Mouse (Mus musculus): ENCODE measurements around the gene Aqp2. TPM values are rescaled to one million over a fixed set of nuclear protein-coding genes. Genes with fewer than 3 reads are reported as not detected.

Aqp2 gene
- not detected for polyA plus RNA-seq (2017; shearing (Covaris generic))

DNA sequence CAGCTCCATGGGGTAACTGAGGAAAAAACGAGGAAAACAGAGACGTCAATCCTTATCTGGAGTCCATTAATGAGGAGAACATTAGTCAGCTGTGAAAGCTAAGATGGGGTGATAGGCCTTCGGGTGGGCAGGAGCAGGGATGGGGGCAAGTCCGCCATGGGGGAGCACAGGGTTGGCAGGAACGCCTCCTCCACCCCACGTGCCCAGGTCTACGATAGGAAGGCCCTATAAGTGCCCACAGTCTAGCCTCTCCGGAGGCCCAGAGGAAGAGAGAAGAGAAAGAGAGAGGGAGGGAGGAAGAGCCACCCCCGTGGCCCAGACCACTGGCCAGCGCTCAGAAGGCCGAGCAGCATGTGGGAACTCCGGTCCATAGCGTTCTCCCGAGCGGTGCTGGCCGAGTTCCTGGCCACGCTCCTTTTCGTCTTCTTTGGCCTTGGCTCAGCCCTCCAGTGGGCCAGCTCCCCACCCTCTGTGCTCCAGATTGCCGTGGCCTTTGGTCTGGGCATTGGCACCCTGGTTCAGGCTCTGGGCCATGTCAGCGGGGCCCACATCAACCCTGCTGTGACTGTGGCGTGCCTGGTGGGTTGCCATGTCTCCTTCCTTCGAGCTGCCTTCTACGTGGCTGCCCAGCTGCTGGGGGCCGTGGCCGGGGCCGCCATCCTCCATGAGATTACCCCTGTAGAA, at the start of gene Aqp2:
Gene Aqp2 (plus strand): TSS at position 254 of the 684 bp plus-strand sequence.

DNA sequence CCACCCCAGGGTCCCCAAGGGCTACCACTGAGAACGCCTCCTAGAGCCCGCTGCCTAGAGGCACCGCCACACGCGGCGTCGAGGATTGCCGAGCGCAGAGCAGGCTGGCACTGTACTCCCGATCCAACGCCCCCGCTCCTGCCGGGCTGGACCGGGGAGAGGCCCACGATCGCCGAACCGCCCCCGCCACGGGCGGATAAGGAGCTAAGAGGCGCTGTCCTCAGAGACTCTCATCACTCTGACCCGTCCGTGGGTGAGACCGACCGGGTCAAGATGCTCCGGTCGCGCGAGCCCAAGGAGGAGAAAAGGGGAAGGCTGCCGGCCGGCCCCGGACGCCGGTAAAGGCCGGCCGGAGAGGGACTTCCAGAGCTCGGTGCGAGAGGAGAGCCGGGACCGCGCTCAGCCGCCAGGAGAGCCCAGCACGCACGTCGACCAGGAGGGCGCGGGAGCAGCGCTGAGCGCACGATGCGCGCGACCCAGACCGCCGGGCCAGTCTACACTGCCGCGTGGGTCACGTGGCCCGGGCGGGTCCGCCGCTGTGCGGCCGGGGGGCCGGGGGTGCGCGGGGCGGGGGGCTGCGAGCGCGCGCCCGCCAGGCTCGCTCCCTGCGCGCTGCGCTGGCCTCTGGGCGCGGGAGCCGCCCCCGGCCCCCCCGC, 11.7 kb downstream of the Aqp2 start, which contains the start of gene Aqp5:
Gene Aqp5 (plus strand): TSS at position 354 of the 656 bp plus-strand sequence.

DNA sequence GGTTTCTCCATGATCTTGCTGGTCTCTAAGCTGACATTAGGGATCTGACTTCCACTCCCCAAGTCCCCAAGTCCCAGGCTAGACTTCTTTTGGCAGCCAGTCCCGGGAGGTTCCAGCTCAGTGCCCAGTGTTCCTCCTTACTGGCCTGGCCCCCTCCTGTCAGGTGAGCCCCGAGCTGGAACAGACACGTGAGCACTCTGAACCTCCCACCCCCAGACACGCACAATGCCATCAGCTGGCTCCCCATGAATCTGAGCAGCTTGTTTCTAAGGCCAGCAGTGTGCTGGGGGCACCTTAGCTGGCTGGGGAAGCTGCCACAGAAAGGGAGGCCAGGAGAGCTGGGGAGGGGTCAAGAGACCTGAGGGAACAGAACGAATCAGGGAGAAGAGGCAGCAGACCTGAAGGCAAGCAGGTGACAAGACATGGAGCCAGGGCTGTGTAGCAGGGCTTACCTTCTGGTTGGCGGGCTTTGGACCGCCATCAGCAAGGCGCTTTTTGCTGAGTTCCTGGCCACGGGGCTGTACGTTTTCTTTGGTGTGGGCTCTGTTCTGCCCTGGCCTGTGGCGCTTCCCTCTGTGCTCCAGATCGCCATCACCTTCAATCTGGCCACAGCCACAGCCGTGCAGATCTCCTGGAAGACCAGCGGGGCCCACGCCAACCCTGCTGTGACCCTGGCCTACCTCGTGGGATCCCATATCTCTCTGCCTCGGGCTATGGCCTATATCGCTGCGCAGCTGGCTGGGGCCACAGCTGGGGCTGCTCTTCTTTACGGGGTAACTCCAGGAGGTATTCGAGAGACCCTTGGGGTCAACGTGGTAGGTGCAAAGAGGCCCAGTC, 22.3 kb downstream of the Aqp2 start, which contains the start of gene Aqp6:
Gene Aqp6 (plus strand): TSS at position 415 of the 837 bp plus-strand sequence.

Other genes starting within 250 kb of the Aqp2 start
- 49.7 TPM for gene Fmnl3, start 208.6 kb upstream of the Aqp2 start, polyA plus RNA-seq (2017; shearing (Covaris generic))
- 143 TPM for gene Tmbim6, start 186.2 kb upstream of the Aqp2 start, polyA plus RNA-seq (2017; shearing (Covaris generic))
- gene Nckap5l, start 121.3 kb upstream of the Aqp2 start, polyA plus RNA-seq (2017; shearing (Covaris generic)), result 9.1 TPM
- 8.4 TPM for gene Bcdin3d, start 104.3 kb upstream of the Aqp2 start, polyA plus RNA-seq (2017; shearing (Covaris generic))
- not detected for gene Faim2, start 50.9 kb upstream of the Aqp2 start, polyA plus RNA-seq (2017; shearing (Covaris generic))
- gene Aqp5, start 11.7 kb downstream of the Aqp2 start, polyA plus RNA-seq (2017; shearing (Covaris generic)), result not detected
- gene Aqp6, start 22.3 kb downstream of the Aqp2 start, polyA plus RNA-seq (2017; shearing (Covaris generic)), result not detected
- 10.4 TPM for gene Racgap1, start 72.6 kb downstream of the Aqp2 start, polyA plus RNA-seq (2017; shearing (Covaris generic))
- gene Asic1, start 91.3 kb downstream of the Aqp2 start, polyA plus RNA-seq (2017; shearing (Covaris generic)), result 0.61 TPM
- 24.9 TPM for gene Smarcd1, start 123.1 kb downstream of the Aqp2 start, polyA plus RNA-seq (2017; shearing (Covaris generic))
- not detected for gene Gm17349, start 126.4 kb downstream of the Aqp2 start, polyA plus RNA-seq (2017; shearing (Covaris generic))
- not detected for gene Gpd1, start 138.5 kb downstream of the Aqp2 start, polyA plus RNA-seq (2017; shearing (Covaris generic))
- gene Cox14, start 146.6 kb downstream of the Aqp2 start, polyA plus RNA-seq (2017; shearing (Covaris generic)), result 115 TPM
- 64.6 TPM for gene Cers5, start 193.8 kb downstream of the Aqp2 start, polyA plus RNA-seq (2017; shearing (Covaris generic))

Measured in effector memory CD4-positive, alpha-beta T cell, adult 5 months (primary cell).